Mouse (Mus musculus) lung, postnatal 36 days (tissue): ENCODE results near the gene Vash2.

Experiments used
- DNase-seq: peaks from one replicate; pipeline ENCODE4 v3.0.0; 2022; ENCODE audit warnings: mixed read lengths

The Vash2 gene

GRCm38 (mm10) chr1:190919725-190920469 is 59.2 kb downstream of the Vash2 start:
- DNase-seq, result no peak

- DNase-seq, result no peak
Observed at GRCm38 (mm10) chr1:190918938-190919337, 60.2 kb downstream of the Vash2 start.

- peak; percentile 14 for DNase-seq
Observed at GRCm38 (mm10) chr1:190912623-190913022, 66.5 kb downstream of the Vash2 start.

GRCm38 (mm10) chr1:190911415-190912123 is 67.5 kb downstream of the Vash2 start, which contains the start of gene Rps6kc1:
Gene Rps6kc1, minus strand, starts transcription at chr1:190911770.
- peak; percentile 84 for DNase-seq

- DNase-seq, result no peak
Observed at GRCm38 (mm10) chr1:190910836-190911235, 68.3 kb downstream of the Vash2 start.

- DNase-seq, result peak; percentile 51
Observed at GRCm38 (mm10) chr1:190904714-190905113, 74.4 kb downstream of the Vash2 start.

- peak; percentile 65 for DNase-seq
Observed at GRCm38 (mm10) chr1:190904136-190904535, 75.0 kb downstream of the Vash2 start.

GRCm38 (mm10) chr1:190901082-190901481 is 78.0 kb downstream of the Vash2 start:
- no peak for DNase-seq

- DNase-seq, result peak; percentile 70
Observed at GRCm38 (mm10) chr1:190898899-190899575, 80.1 kb downstream of the Vash2 start.

- no peak for DNase-seq
Observed at GRCm38 (mm10) chr1:190898186-190898585, 80.9 kb downstream of the Vash2 start.
